Mouse (Mus musculus) C2C12 (cell line): ENCODE results near the gene Ggn.

ENCODE experiments used
- CTCF ChIP-seq: IDR thresholded peaks from one replicate; pipeline ENCODE4 v1.5.1; 2011; ENCODE audit not compliant: control insufficient read depth, insufficient read depth, insufficient read length
- MAX ChIP-seq: IDR thresholded peaks from one replicate; pipeline ENCODE4 v1.6.1; 2011; ENCODE audit warnings: mild to moderate bottlenecking, control low read depth

- TF ChIP-seq CTCF (no peak), MAX (no peak)
Observed at GRCm38 (mm10) chr7:29180854-29181236, 10.8 kb downstream of the Ggn start.
